Mouse (Mus musculus): ENCODE results near the gene Olfr376.

DNA sequence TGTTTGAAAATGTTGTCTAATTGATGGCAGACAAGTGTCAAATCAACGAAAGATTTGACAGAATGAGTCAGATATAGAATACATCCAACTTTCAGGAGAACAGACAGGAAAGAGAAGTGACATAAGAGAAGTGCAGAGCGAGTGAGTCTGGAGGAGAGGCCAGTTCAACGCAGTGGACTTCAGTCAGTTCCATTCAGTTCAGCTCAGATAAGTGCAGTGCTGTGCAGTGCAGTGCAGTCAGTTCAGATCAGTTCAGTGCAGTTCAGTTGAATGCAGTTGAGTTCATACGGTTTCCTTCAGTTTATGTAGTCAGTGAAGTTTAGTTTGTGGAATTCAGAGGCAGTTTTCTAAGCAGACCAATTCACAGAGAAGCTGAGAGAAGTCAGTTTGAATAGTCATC is 34.1 kb upstream of the Olfr376 start:
- no peak for TF ChIP-seq EP300 (IDR thresholded peaks at IDR 0.05)
- no peak for TF ChIP-seq CTCF (IDR thresholded peaks at IDR 0.05)
